Mouse (Mus musculus) hindlimb bud, embryonic 11.5 days (tissue): ENCODE results near the gene Zbtb16.

Source experiments
- DNase-seq: peaks from one replicate; pipeline ENCODE4 v3.0.0-alpha.2; 2012; ENCODE audit warnings: low read depth, low spot score; ENCODE audit errors: extremely low spot score

Gene Zbtb16

GRCm38 (mm10) chr9:48612542-48612941 lies 223.5 kb downstream of the Zbtb16 start:
- no peak for DNase-seq

GRCm38 (mm10) chr9:48611032-48611431 lies 225.0 kb downstream of the Zbtb16 start:
- no peak for DNase-seq

- DNase-seq: no peak
These were observed 226.3 kb downstream of the Zbtb16 start for GRCm38 (mm10) chr9:48609734-48610133.

GRCm38 (mm10) chr9:48607417-48607816 lies 228.6 kb downstream of the Zbtb16 start:
- DNase-seq: no peak

GRCm38 (mm10) chr9:48606171-48606570 lies 229.9 kb downstream of the Zbtb16 start:
- DNase-seq: no peak

- no peak for DNase-seq
These were observed 230.3 kb downstream of the Zbtb16 start for GRCm38 (mm10) chr9:48605697-48606096.

- DNase-seq: no peak
These were observed 231.0 kb downstream of the Zbtb16 start, which contains the start of gene Nnmt for GRCm38 (mm10) chr9:48604939-48605598. Gene Nnmt (minus strand): TSS chr9:48605153.
